Mouse (Mus musculus): ENCODE measurements around the gene Ano6.

Ano6 gene

DNA sequence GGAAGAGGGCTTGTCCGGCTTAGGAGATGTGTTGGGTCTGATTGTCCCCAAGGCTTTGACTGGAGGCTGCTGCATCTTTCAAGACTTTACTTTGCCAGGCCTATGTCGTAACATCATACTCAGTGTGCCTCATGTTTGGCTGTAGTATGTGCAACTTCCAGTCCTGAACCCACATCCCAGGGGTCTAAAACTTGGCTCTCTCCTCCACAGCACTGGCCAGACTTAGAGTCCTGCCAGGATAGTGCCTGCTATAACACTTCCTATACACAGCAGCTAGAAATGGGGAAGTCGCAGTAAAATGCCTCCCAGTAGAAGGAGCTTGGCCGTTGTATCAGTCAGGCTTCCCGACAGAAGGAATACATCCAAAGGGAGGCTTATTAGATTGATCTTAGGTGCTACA lies 21.9 kb upstream of the Ano6 start:
- no peak for DNase-seq (ENCODE audit: low spot score)

DNA sequence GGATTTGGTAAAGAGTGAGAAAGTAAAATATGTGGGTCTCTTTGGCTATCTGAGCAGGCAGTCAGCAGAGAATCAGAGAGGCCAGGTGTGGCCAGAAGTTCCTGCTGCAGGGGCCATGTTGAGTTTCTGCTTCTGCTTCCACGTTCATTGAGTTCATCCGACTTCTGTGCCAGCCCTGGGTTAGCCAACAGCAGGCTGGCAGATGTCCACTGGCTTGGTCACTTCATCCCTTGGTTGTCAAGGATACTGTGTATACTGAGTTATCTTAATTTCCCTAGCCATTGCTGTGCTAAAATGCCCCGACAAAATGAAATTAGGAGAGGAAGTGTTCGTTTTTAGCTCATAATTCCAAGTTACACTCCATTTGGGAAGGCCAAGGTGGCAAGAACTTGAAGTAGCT lies 21.1 kb upstream of the Ano6 start:
- DNase-seq (ENCODE audit: low spot score), result no peak

DNA sequence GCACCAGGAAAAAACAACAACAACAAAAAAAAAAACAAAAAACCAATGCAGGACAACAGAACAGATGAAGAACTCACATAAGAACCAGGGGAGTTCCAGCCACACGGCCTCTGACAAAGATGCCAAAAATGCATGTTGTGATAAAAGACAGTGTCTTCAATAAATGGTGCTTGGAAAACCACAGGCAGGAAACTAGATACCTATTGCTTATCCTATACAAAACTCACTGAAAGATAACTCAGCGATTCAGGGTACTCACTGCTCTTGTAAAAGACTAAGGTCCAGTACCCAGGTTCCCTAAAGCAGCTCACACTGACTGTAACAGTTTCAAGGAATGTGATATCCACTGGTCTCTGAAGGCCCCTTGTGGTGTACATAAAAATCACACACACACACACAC lies 20.3 kb upstream of the Ano6 start:
- no peak for DNase-seq (ENCODE audit: low spot score)

DNA sequence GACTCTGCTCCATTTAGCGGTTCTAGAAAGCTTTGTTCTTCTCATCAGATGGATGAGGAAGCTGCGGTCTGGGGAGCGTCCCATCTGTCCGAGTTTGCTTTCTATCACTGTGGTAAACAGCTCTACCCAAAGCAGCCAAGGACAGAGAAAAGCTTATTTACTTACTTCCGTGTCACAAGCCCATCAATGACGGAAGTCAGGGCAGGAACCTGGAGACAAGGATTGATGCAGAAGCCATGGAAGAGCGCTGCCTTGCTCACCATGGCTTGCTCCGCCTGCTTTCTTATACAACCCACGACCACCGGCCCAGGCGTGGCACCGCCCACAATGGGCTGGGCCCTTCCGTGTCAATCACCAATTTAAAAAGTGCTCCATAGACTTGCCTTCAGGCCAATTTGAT lies 18.3 kb upstream of the Ano6 start:
- no peak for DNase-seq (ENCODE audit: low spot score)

- peak; percentile 61 for DNase-seq (ENCODE audit: low spot score)
These were observed 17.5 kb upstream of the Ano6 start for GRCm38 (mm10) chr15:95772861-95773836.

- DNase-seq (ENCODE audit: low spot score), result no peak
These were observed 16.4 kb upstream of the Ano6 start for GRCm38 (mm10) chr15:95774197-95774596.

- no peak for DNase-seq (ENCODE audit: low spot score)
These were observed 15.8 kb upstream of the Ano6 start for GRCm38 (mm10) chr15:95774674-95775414.

GRCm38 (mm10) chr15:95777743-95778142 lies 12.9 kb upstream of the Ano6 start:
- DNase-seq (ENCODE audit: low spot score), result no peak

GRCm38 (mm10) chr15:95778710-95779109 lies 11.9 kb upstream of the Ano6 start:
- no peak for DNase-seq (ENCODE audit: low spot score)

DNA sequence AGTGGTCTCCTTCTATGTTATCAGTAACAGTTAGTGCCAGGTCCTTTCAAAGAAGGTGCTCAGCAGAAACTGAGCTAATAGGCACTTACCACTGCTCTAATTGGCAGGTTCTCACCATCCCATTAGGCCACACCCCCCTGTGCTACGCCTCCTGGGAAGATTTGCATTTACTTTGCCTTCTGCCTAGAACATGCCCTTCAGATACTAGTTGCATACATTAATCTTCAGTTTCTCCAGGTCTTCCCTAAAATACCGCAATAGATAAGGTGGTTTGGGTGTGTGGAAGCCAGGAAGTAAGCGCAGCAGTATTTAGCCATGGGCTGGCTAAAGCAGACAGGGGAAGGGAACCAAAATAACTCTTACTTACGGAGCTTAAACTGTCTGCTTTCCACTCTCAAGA lies 4.0 kb upstream of the Ano6 start:
- no peak for DNase-seq (ENCODE audit: low spot score)

DNA sequence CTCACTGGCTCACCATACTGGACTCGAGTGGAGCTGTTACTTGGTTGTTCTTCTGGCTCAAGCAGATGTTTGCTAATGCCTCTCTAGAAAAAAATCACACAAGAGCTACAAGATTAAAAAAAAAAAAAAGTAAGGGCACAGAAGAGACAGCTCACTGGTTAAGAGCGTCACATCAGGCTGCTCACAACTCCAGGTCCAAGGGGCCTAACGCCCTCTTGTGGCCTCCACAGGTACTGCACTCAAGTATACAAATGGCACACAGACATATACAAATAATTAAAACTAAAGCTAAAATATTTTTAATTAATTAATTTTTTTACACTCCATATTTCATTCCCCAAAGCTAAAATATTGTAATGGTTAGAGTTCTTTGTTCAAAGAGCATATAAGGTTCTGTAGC lies 3.1 kb upstream of the Ano6 start:
- no peak for DNase-seq (ENCODE audit: low spot score)

GRCm38 (mm10) chr15:95789562-95790528 lies 798 bp upstream of the Ano6 start:
- peak; percentile 6 for DNase-seq (ENCODE audit: low spot score)

DNA sequence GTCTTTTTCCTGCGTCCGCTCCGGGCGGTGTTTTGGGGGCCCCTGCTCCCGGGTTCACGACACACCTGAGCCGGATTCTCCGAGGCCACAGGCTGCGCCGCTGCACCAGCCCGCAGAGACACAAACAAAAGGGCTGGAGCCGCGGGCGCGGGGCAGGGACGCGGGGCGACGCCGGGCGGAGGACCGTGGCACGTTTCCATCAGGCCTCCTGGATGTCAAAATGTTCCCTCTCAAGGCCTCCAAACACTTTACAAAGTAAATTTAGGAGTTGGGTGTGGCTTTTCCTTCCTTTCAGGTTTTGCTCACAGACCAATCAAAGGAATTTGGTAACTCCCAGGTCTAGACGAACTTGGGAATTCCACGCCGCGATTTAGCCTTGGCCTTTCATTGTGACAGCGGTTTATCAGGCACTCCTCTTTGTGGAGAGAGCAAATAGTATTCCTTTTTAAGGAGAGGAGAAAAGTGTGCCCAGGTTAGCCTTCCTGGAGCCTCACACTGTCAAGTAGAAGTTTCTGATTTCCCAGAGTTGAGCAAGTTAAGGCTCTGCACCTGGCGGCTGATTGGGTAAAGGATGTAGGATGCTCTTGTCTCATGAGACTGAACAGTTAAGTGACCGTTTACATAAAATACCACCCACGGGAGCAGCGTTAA lies 623 bp downstream of the Ano6 start:
- no peak for DNase-seq (ENCODE audit: low spot score)

DNA sequence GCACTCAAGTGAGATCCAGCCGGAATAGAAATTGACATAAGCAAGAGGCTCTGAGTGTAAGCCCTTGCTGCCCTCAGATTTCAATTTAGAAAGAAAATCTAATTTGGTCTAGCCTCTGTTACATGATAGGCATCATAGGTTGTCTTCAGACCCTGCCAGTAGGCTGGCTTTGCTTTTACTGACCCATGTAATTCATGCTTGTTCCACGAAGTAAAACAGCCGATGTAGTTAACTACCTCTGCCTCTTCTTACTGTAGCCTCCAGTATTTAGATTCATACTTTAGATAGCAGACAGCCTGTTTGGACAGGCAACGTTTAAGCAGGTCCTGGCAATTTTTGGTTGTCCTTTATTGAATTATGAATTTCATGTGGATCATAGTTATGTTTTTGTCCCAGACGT lies 1.2 kb downstream of the Ano6 start:
- no peak for DNase-seq (ENCODE audit: low spot score)

DNA sequence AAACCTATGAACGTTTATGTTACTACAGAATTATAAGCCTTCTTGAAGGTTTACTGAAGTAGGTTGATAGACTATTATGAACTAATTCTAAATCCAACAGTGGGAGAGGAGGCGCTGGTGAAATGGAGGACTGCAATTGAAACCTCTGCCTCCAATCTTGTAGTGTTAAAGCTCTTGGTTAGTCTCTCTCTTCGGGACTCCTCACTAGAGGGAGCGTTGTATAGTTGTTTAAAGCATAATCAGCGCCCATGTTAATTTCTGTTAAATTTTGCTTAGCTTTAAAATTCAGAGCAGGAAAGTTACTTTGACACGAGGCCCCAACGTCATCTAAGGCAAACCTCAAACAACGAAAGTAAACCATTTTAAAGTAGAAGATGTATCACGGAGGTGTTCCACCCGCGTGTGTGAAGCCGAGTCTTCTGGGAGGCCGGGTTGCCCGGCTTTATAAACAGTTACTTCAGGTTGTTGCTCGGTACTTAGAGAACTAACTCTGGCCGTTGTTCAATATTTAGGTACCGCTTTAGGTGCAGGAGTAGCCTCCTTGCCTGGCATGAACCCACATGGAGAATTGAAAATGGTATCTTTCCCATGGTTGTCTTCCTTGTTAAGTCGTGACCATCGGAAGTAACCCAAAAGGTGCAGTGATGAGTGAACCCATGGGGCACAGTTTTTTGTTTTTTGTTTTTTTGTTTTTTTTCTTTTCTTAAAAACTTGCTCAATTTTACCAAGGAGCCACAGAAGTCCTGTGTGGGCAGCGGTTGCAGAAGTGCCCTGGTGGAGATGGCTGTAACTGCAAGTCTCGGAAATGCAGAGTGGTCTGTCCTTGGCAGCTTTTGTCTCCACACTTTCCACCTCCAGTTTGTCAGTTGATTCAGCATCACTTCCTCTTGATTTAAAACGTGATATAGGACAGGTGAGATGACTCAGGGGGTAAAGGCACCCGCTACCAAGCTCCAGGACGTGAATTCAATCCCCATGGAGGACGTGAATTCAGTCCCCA lies 1.9 kb downstream of the Ano6 start:
- peak; percentile 14 for DNase-seq (ENCODE audit: low spot score)

DNA sequence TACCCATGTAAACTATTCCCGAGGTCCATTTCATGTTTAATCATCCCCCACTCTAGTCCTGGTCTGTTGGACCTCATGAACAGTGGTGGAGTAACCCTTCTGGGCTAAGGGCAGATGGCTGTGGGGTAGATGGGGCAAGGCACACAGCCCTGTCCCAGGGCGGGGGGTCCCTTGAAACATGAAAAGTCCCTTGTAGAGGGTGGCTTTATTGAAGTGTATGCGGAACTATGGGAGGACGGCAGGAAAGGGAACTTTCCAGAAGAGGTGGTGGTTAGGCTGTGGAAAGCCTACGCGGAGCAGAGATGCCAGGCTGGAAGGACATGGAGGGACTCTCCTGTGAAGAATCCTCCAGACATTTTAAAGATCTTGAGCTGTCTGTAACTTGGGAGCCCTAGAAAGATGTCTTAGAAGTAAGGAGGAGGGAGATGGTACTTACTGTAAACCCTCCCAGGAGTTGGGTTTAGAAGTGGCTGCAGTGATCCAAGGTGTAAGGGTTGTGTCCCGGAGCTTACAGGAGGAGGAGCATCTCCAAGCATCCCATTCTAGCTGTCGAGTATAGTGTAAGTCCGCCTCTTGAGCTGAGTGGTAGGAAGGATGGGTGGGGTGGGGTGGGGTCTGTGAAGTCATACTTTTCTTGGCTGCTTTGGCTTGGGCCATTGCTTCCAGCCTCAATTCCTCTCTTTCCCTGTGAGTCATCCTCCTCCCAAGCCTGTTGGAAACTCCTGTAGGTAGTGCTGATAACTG lies 3.3 kb downstream of the Ano6 start:
- DNase-seq (ENCODE audit: low spot score), result no peak

DNA sequence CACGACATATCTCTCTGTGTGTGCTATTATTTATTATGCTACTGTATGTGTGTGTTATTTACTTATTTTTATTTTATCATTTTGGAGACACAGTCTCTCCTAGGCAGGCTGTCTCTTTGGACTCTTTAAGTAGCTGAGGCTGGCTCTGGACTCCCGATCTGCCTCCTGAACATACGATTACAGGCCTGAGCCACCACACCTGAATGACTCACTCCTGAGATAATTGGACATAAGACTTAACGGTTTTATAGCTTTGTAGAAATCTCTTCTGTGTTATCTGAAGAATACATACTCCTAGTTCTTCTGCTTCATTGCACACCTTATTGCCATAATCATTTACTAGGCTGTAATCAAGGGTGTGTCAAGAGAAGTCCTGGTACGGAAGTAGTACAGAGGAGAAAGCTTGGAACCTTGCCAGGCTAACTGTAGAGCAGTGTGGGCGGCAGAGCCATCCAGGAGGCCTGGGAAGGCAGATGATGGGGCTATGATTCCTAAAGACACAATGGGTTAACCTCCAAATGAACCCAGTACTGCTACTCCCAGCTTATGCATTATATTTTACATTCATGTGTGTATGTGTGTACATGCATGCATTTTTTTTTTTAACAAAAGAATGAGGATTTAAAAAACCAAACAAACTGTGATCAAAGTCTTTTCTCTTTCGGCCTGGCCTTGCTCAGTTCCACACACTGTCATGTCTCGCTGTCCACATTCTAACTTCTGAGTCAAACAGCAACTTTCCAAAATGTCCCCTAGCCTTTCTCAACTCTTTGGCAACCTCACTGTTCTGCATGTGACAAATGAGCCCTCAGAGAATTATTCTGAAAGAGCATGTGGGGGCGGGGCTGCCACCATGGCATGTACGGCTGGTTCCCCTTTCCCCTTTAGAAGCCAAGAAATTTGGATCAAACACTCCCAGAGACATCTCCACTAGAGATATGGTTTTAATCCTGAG lies 4.2 kb downstream of the Ano6 start:
- no peak for DNase-seq (ENCODE audit: low spot score)

DNA sequence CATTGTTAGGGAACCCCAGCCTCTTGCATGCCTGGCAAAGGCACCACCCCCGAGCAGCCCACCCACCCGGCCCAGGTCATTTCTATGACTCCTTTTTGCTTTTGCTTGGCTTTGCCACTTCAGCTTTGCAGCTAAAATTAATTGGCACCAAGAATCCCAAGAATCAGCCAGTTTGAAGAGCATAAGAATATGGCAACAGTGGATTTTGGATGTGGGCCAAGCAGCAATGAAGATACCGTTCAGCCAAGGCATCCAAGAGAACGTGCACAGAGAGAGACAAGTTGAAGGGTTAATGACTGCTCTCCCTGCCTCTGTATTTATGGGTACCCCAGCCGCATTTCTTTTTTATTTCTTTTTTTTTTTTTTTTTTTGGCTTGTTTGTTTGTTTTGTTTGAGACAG lies 5.4 kb downstream of the Ano6 start:
- no peak for DNase-seq (ENCODE audit: low spot score)
